Mouse (Mus musculus): ENCODE measurements around the gene Dnajc2. TPM values are rescaled to one million over a fixed set of nuclear protein-coding genes. Genes with fewer than 3 reads are reported as not detected.
"Not testable (repeated sequence)": the region's sequence is repeated elsewhere in the genome, so short reads cannot be mapped to it uniquely, and the experiment has no call there.

Gene Dnajc2
- polyA plus RNA-seq, 1 experiment from 2014 or later: 68.9 TPM

DNA sequence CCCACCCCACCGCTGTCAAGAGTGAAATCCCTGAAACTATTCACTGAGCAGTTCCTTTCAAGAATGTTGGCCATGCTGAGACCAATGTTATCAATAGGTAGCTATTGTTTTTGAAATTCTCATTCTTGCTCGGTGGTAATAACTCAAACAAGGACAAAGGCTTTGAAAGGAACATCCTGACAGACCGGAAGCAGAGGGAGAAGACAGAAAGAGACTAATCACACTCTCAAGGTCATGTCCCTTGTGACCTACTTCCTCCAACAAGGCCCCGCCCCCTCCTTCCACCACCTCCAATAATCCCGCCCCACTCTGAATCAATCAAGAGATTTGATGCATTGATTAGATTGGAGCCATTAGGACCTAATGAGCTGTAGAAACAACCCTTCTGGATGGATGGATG is 66.5 kb downstream of the Dnajc2 start:
- no peaks in the 10 kb centered on the region for H3K4me1 ChIP-seq
- WGBS: 76% methylated on average over 5 of the region's 5 CpGs
- H3K9ac ChIP-seq: no peak overlapping the region
- H3K9me3 ChIP-seq: no peaks in the 10 kb centered on the region
- no peak overlapping the region for H3K4me3 ChIP-seq (replicated peaks)
- H3K4me2 ChIP-seq: no peak overlapping the region
- H3K27me3 ChIP-seq (replicated peaks): no peaks in the 10 kb centered on the region
- H3K36me3 ChIP-seq: no peaks in the 10 kb centered on the region
- no peak overlapping the region for H3K27ac ChIP-seq
- no peak for ATAC-seq (ENCODE audit: insufficient read depth, low FRiP score, low read depth)

DNA sequence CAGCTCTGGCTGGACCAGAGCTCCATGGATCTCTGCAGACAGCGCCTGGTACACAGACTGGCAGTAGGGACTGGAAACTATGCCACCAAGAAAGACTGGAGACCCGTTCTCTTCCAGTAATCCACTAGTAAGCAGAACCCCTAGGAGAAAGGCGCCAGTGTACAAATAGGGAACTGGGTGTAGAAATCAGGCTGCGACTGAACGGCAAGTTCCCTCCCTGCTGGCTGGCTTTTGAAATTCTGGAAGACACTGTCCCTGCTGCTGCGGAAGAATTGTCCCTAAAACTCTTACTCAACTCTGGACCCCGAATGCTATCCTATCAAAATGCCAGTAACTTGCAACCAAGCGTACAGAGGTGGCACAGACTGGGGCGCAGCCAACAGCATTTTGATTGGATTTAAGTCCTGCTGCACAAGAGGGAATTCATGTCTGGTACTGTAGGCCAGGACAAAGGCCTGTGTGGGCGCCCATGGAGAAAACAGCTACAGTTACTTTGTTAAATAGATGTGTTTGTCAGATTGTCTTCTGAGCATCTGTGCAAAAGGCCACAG is 67.8 kb downstream of the Dnajc2 start:
- no peak overlapping the region for H3K9ac ChIP-seq
- H3K4me2 ChIP-seq: no peak overlapping the region
- H3K4me3 ChIP-seq (replicated peaks): no peak overlapping the region
- H3K9me3 ChIP-seq: no peaks in the 10 kb centered on the region
- no peaks in the 10 kb centered on the region for H3K4me1 ChIP-seq
- no peaks in the 10 kb centered on the region for H3K36me3 ChIP-seq
- no peak overlapping the region for H3K27ac ChIP-seq
- no peak for ATAC-seq (ENCODE audit: insufficient read depth, low FRiP score, low read depth)
- 82% methylated on average over 10 of the region's 10 CpGs for WGBS
- H3K27me3 ChIP-seq (replicated peaks): no peaks in the 10 kb centered on the region

DNA sequence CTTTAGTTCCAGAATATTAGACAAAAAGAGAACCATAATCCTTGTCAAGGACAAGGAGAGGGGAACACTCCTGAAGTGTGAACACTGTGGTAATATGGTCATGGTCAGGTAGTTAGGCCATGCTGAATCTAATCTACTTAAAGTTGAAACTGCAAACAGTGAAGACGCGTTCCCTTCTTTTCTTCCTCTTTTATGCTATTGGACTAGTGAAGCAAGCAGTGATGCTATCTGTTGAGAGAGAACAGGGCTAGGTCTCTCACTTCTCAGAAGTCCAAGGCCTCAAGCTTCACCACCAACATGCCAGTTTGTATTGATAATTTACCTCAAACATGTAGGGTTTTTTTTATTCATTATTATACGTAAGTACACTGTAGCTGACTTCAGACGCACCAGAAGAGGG is 70.6 kb downstream of the Dnajc2 start:
- Histone ChIP-seq H3K4me1 (no peaks in the 10 kb centered on the region), H3K9me3 (no peaks in the 10 kb centered on the region), H3K36me3 (no peaks in the 10 kb centered on the region), H3K4me2 (no peak overlapping the region), H3K27ac (no peak overlapping the region), H3K9ac (no peak overlapping the region), H3K27me3 (replicated peaks) (no peaks in the 10 kb centered on the region), H3K4me3 (replicated peaks) (no peak overlapping the region)
- ATAC-seq (ENCODE audit: insufficient read depth, low FRiP score, low read depth): no peak
- WGBS: 88% methylated on average over 4 of the region's 4 CpGs

DNA sequence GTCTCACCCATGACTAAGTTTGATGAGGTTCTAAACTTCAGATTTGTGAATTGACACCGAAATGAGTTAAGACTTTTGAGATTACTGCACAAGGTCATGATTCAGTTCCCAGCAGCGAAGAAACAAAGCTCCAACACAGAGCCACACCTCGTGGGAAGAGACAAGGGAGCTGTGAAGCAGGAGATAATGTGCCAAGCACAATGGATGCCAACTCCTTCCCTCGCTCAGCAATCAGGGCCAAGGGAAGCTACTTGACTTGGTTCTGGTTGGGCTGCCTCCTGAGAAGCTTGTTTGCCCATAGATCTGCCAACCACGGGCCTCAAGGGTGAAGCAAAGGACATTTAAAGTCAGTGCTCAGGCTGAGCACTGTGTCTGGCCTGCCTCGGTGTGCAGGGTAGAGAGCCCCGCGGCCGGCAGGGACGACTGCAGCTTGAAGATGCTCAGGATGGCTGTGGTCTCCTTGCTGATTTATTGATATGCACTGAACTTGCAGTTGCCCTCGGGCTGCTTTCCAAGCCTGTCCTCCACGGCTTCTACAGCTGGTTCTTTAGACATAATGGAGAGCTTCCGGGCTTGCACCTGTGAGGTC is 72.8 kb downstream of the Dnajc2 start:
- ATAC-seq (ENCODE audit: insufficient read depth, low FRiP score, low read depth): no peak
- H3K4me2 ChIP-seq: no peak overlapping the region
- no peak overlapping the region for H3K27ac ChIP-seq
- H3K27me3 ChIP-seq (replicated peaks): no peaks in the 10 kb centered on the region
- H3K4me3 ChIP-seq (replicated peaks): no peak overlapping the region
- H3K4me1 ChIP-seq: no peaks in the 10 kb centered on the region
- no peaks in the 10 kb centered on the region for H3K9me3 ChIP-seq
- H3K36me3 ChIP-seq: no peaks in the 10 kb centered on the region
- 45% methylated on average over 13 of the region's 13 CpGs for WGBS
- no peak overlapping the region for H3K9ac ChIP-seq

DNA sequence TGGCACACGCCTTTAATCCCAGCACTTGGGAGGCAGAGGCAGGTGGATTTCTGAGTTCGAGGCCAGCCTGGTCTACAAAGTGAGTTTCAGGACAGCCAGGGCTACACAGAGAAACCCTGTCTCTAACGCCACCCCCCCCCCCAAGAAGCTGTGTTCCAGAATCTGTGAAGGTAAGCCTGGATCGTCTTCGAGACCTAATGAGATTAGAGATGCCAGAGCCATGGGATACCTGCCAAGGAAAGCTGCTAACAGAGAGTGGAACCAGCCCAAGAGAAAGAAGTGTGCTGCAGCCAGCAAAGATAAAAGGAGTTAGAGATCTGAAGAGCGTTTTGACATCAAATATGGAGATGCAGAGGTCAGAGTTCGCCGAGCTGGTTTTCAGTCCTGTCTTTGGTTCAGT is 77.0 kb downstream of the Dnajc2 start:
- H3K36me3 ChIP-seq; H3K4me2 ChIP-seq; H3K27ac ChIP-seq; ATAC-seq (ENCODE audit: insufficient read depth, low FRiP score, low read depth); H3K4me3 ChIP-seq (replicated peaks); H3K4me1 ChIP-seq; H3K27me3 ChIP-seq (replicated peaks); H3K9ac ChIP-seq; H3K9me3 ChIP-seq: not testable (repeated sequence)
- 87% methylated on average over 8 of the region's 8 CpGs for WGBS

Other genes starting within 250 kb of the Dnajc2 start
- 55.3 and 57.7 TPM in 2 replicates for gene Lrrc17, start 241.7 kb downstream of the Dnajc2 start, polyA plus RNA-seq (2015; fragmentation: Nextera tagmentation; extraction: Ambion mirVana)
- gene Fbxl13, start 139.6 kb downstream of the Dnajc2 start, polyA plus RNA-seq (2015; fragmentation: Nextera tagmentation; extraction: Ambion mirVana): 0.13 and 0.36 TPM in 2 replicates
- 33.8 and 35.6 TPM in 2 replicates for gene Armc10, start 139.4 kb downstream of the Dnajc2 start, polyA plus RNA-seq (2015; fragmentation: Nextera tagmentation; extraction: Ambion mirVana)
- gene Napepld, start 83.9 kb downstream of the Dnajc2 start, polyA plus RNA-seq (2015; fragmentation: Nextera tagmentation; extraction: Ambion mirVana): 2.6 and 3.3 TPM in 2 replicates
- gene Pmpcb, start 48.1 kb downstream of the Dnajc2 start, polyA plus RNA-seq (2015; fragmentation: Nextera tagmentation; extraction: Ambion mirVana): 75.9 and 78.2 TPM in 2 replicates
- 154 and 175 TPM in 2 replicates for gene Psmc2, start within 50 bp of the Dnajc2 start, polyA plus RNA-seq (2015; fragmentation: Nextera tagmentation; extraction: Ambion mirVana)
- not detected in 2 replicates for gene Slc26a5, start 80.4 kb upstream of the Dnajc2 start, polyA plus RNA-seq (2015; fragmentation: Nextera tagmentation; extraction: Ambion mirVana)

All from stomach, embryonic 15.5 days (tissue).